Mouse (Mus musculus) adrenal gland (tissue): ENCODE measurements around the gene Aicda.
"Not testable (repeated sequence)": the region's sequence is repeated elsewhere in the genome, so short reads cannot be mapped to it uniquely, and the experiment has no call there.

Source experiments
- intact Hi-C: fragments of 180-260 bp; cut with DNase I; formaldehyde crosslinking; loops from one replicate; pipeline ENCODE4 v1.15.1; 2025
- long read RNA-seq, 2 experiments: library from polyadenylated mRNA; unstranded; transcript quantifications; one replicate each; pipeline ENCODE4 v2.0.0; 2020; ENCODE audit warnings: borderline replicate concordance in 1 of 2; ENCODE audit not compliant: insufficient replicate concordance in 1 of 2

Aicda gene
- long read RNA-seq, experiment 1 = 0 reads
- long read RNA-seq, experiment 2 = 0 reads

GRCm38 (mm10) chr6:122553606-122554005 lies at the start of gene Aicda:
TSS of gene Aicda (plus strand) at chr6:122553801.
- intact Hi-C loops = no loop called here

- intact Hi-C loops = no loop called here
Observed at GRCm38 (mm10) chr6:122505041-122505440, 48.6 kb upstream of the Aicda start.

GRCm38 (mm10) chr6:122505545-122505944 lies 48.1 kb upstream of the Aicda start, which contains the start of gene Mfap5:
TSS of gene Mfap5 (plus strand) at chr6:122505845.
- intact Hi-C loops = no loop called here

- intact Hi-C loops = no loop called here
Observed at GRCm38 (mm10) chr6:122508494-122508893, 45.1 kb upstream of the Aicda start.

- intact Hi-C loops = no loop called here
Observed at GRCm38 (mm10) chr6:122512914-122513878, 40.4 kb upstream of the Aicda start.

GRCm38 (mm10) chr6:122514312-122514711 lies 39.3 kb upstream of the Aicda start:
- intact Hi-C loops = no loop called here

- intact Hi-C loops = not testable (repeated sequence)
Observed at GRCm38 (mm10) chr6:122515762-122516161, 37.8 kb upstream of the Aicda start.

GRCm38 (mm10) chr6:122517668-122518067 lies 35.9 kb upstream of the Aicda start:
- intact Hi-C loops = loop anchor here (2.0 kb wide), 1 partner anchor 115 kb away; no protein-coding TSS in a partner anchor

- intact Hi-C loops = loop anchor here (2.0 kb wide), 1 partner anchor 117 kb away; no protein-coding TSS in a partner anchor
Observed at GRCm38 (mm10) chr6:122519384-122519783, 34.2 kb upstream of the Aicda start.

- intact Hi-C loops = no loop called here
Observed at GRCm38 (mm10) chr6:122522595-122522994, 31.0 kb upstream of the Aicda start.

- intact Hi-C loops = no loop called here
Observed at GRCm38 (mm10) chr6:122523289-122523688, 30.3 kb upstream of the Aicda start.

- intact Hi-C loops = no loop called here
Observed at GRCm38 (mm10) chr6:122527596-122527995, 26.0 kb upstream of the Aicda start.

GRCm38 (mm10) chr6:122528136-122528535 lies 25.5 kb upstream of the Aicda start:
- intact Hi-C loops = no loop called here

- intact Hi-C loops = no loop called here
Observed at GRCm38 (mm10) chr6:122531466-122532174, 22.0 kb upstream of the Aicda start.

GRCm38 (mm10) chr6:122532883-122533302 lies 20.7 kb upstream of the Aicda start:
- intact Hi-C loops = no loop called here

- intact Hi-C loops = no loop called here
Observed at GRCm38 (mm10) chr6:122534032-122534431, 19.6 kb upstream of the Aicda start.

GRCm38 (mm10) chr6:122539564-122539963 lies 14.0 kb upstream of the Aicda start:
- intact Hi-C loops = no loop called here

GRCm38 (mm10) chr6:122542459-122542858 lies 11.1 kb upstream of the Aicda start:
- intact Hi-C loops = not testable (repeated sequence)

- intact Hi-C loops = no loop called here
Observed at GRCm38 (mm10) chr6:122543574-122543973, 10.0 kb upstream of the Aicda start.

- intact Hi-C loops = no loop called here
Observed at GRCm38 (mm10) chr6:122544672-122545071, 8.9 kb upstream of the Aicda start.

GRCm38 (mm10) chr6:122545289-122545882 lies 8.2 kb upstream of the Aicda start:
- intact Hi-C loops = no loop called here
